Comparison of ENCODE assay signal across 31 mouse cellular contexts in the genomic region with DNA sequence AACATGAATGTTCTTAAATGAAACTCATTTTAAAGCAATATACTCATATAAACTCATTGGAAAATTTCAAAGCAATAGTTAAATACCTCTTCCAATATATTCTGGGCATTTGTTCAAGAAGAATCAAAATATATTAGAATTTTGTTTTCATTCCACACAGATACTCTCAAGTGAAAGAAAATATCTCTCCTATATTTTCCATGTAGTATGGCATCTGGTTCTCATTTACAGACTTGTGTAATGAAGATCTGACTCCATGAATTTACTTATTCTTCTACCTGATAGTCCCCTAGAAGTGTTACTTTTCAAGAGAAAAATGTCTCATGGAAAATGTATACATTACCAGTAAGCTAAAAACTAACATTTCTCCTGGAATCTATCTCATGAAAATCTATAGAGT.
"Had no signal": no experiment of that assay in that cellular context is flagged by ENCODE, and none has a peak within 500 bp of the region (broad histone marks: within the 10 kb centered on the region; RNA-seq: fewer than 3 reads in every experiment).

No protein-coding gene starts in this region.

- H3K9me3 ChIP-seq: limb, embryonic 12.5 days; limb, embryonic 15.5 days; liver, embryonic 12.5 days; liver, embryonic 13.5 days; liver, embryonic 15.5 days; lung, embryonic 15.5 days; midbrain, embryonic 10.5 days; midbrain, embryonic 12.5 days; midbrain, embryonic 13.5 days; neural tube, embryonic 12.5 days; neural tube, embryonic 13.5 days had no signal

- H3K9ac ChIP-seq: limb, embryonic 12.5 days; limb, embryonic 15.5 days; liver, embryonic 12.5 days; liver, embryonic 13.5 days; liver, embryonic 14.5 days; liver, embryonic 15.5 days; liver, postnatal 0 days; lung, embryonic 14.5 days; lung, embryonic 15.5 days; midbrain, embryonic 12.5 days; midbrain, embryonic 13.5 days; neural tube, embryonic 12.5 days; neural tube, embryonic 13.5 days had no signal

- H3K4me3 ChIP-seq: left cerebral cortex, adult 2 months; limb, embryonic 12.5 days; limb, embryonic 15.5 days; liver, embryonic 12.5 days; liver, embryonic 13.5 days; liver, embryonic 15.5 days; lung, embryonic 15.5 days; megakaryocyte, embryonic 14.5 days; midbrain, embryonic 10.5 days; midbrain, embryonic 12.5 days; midbrain, embryonic 13.5 days; myocyte; neural tube, embryonic 12.5 days; neural tube, embryonic 13.5 days had no signal

- ATAC-seq: liver, embryonic 12.5 days; liver, postnatal 0 days; lung, postnatal 0 days; midbrain, embryonic 13.5 days; midbrain, embryonic 16.5 days had no signal

- H3K4me2 ChIP-seq: limb, embryonic 12.5 days; limb, embryonic 15.5 days; liver, embryonic 11.5 days; liver, embryonic 12.5 days; liver, embryonic 13.5 days; liver, embryonic 15.5 days; lung, embryonic 14.5 days; lung, embryonic 15.5 days; midbrain, embryonic 11.5 days; midbrain, embryonic 12.5 days; midbrain, embryonic 13.5 days; neural tube, embryonic 12.5 days; neural tube, embryonic 13.5 days had no signal

- H3K4me1 ChIP-seq: limb, embryonic 12.5 days; limb, embryonic 15.5 days; liver, embryonic 12.5 days; liver, embryonic 13.5 days; liver, embryonic 15.5 days; lung, embryonic 15.5 days; megakaryocyte, embryonic 14.5 days; midbrain, embryonic 10.5 days; midbrain, embryonic 12.5 days; midbrain, embryonic 13.5 days; neural tube, embryonic 12.5 days; neural tube, embryonic 13.5 days had no signal

- H3K36me3 ChIP-seq: limb, embryonic 12.5 days; limb, embryonic 15.5 days; liver, embryonic 12.5 days; liver, embryonic 13.5 days; liver, embryonic 15.5 days; lung, embryonic 15.5 days; midbrain, embryonic 10.5 days; midbrain, embryonic 12.5 days; midbrain, embryonic 13.5 days; neural tube, embryonic 12.5 days; neural tube, embryonic 13.5 days had no signal

- H3K27ac ChIP-seq: left cerebral cortex, adult 2 months; limb, embryonic 12.5 days; liver, embryonic 12.5 days; liver, embryonic 13.5 days; liver, embryonic 14.5 days; liver, embryonic 15.5 days; lung, embryonic 15.5 days; macrophage; midbrain, embryonic 10.5 days; midbrain, embryonic 12.5 days; midbrain, embryonic 13.5 days; neural tube, embryonic 12.5 days; neural tube, embryonic 13.5 days had no signal

- H3K27me3 ChIP-seq: limb, embryonic 12.5 days; limb, embryonic 15.5 days; liver, embryonic 12.5 days; liver, embryonic 13.5 days; liver, embryonic 15.5 days; lung, embryonic 15.5 days; megakaryocyte, embryonic 14.5 days; midbrain, embryonic 12.5 days; midbrain, embryonic 13.5 days; neural tube, embryonic 12.5 days; neural tube, embryonic 13.5 days had no signal

- DNase-seq: left cerebral cortex, postnatal 4 days; liver; liver, embryonic 13.5 days; liver, postnatal 0 days; lung, adult 18-20 months; lung, adult 2 months; lung, embryonic 14.5 days; lung, postnatal 10 days; lung, postnatal 14 days; lung, postnatal 36 days; lung, postnatal 4 days; midbrain, embryonic 14.5 days had no signal
